In genomic region chr3:62527593-62527992, GRCm38 (mm10) we compare ENCODE assay signal across 23 mouse cellular contexts. TPM values are rescaled to one million over a fixed set of nuclear protein-coding genes. Genes with fewer than 3 reads are reported as not detected.
DNase-seq lines count a peak whose midpoint lies in the region; ATAC-seq lines count a peak whose summit lies in the region.
"Had no signal": no experiment of that assay in that cellular context is flagged by ENCODE, and none has a peak within 500 bp of the region (broad histone marks: within the 10 kb centered on the region; RNA-seq: fewer than 3 reads in every experiment).

No protein-coding gene starts in this region.

- no peaks in the 10 kb centered on the region for H3K9me3 ChIP-seq in forebrain, embryonic 13.5 days (replicated peaks)
- no peaks in the 10 kb centered on the region for H3K9me3 ChIP-seq in forebrain, embryonic 12.5 days
- no peaks in the 10 kb centered on the region for H3K9me3 ChIP-seq in hindbrain, embryonic 15.5 days
- no peaks in the 10 kb centered on the region for H3K9me3 ChIP-seq in hindbrain, embryonic 10.5 days
- no peaks in the 10 kb centered on the region for H3K9me3 ChIP-seq in midbrain, embryonic 14.5 days (ENCODE audit: control insufficient read depth, low read length)
- no peaks in the 10 kb centered on the region for H3K9me3 ChIP-seq in midbrain, embryonic 10.5 days (replicated peaks)
- H3K9me3 ChIP-seq: heart, embryonic 15.5 days; intestine, embryonic 15.5 days had no signal

- no peaks in the 10 kb centered on the region for H3K4me1 ChIP-seq in forebrain, embryonic 13.5 days
- H3K4me1 ChIP-seq in forebrain, embryonic 12.5 days = no peaks in the 10 kb centered on the region
- H3K4me1 ChIP-seq in hindbrain, embryonic 15.5 days (replicated peaks) = no peaks in the 10 kb centered on the region
- no peaks in the 10 kb centered on the region for H3K4me1 ChIP-seq in hindbrain, embryonic 10.5 days (replicated peaks)
- no peaks in the 10 kb centered on the region for H3K4me1 ChIP-seq in midbrain, embryonic 14.5 days (ENCODE audit: control insufficient read depth, insufficient read depth, low read length)
- no peaks in the 10 kb centered on the region for H3K4me1 ChIP-seq in midbrain, embryonic 10.5 days
- H3K4me1 ChIP-seq: heart, embryonic 15.5 days; intestine, embryonic 15.5 days had no signal

- H3K36me3 ChIP-seq in forebrain, embryonic 13.5 days (ENCODE audit: poor library complexity, severe bottlenecking) = no peaks in the 10 kb centered on the region
- no peaks in the 10 kb centered on the region for H3K36me3 ChIP-seq in forebrain, embryonic 12.5 days (replicated peaks)
- no peaks in the 10 kb centered on the region for H3K36me3 ChIP-seq in hindbrain, embryonic 15.5 days
- no peaks in the 10 kb centered on the region for H3K36me3 ChIP-seq in hindbrain, embryonic 10.5 days
- H3K36me3 ChIP-seq in midbrain, embryonic 14.5 days (ENCODE audit: control insufficient read depth, insufficient read depth, low read length) = no peaks in the 10 kb centered on the region
- H3K36me3 ChIP-seq in midbrain, embryonic 10.5 days = no peaks in the 10 kb centered on the region
- H3K36me3 ChIP-seq: heart, embryonic 15.5 days; intestine, embryonic 15.5 days had no signal

- no peak for DNase-seq in hindbrain, embryonic 10.5 days (ENCODE audit: low spot score)
- peak; percentile 2 for DNase-seq in midbrain, embryonic 14.5 days
- DNase-seq in midbrain, embryonic 10.5 days (ENCODE audit: low spot score) = no peak
- no peak for DNase-seq in right cerebral cortex, postnatal 4 days
- DNase-seq: cerebellum, adult 9-10 months; cerebellum, postnatal 36 days; gastrocnemius, postnatal 10 days; kidney, adult 2 months; liver; lung, adult 2 months; lung, postnatal 10 days; right cerebral cortex, postnatal 25 days; spleen, adult 18-20 months; thymus, postnatal 14 days had no signal

- H3K9ac ChIP-seq in forebrain, embryonic 13.5 days = no peak overlapping the region
- H3K9ac ChIP-seq in forebrain, embryonic 12.5 days = no peak overlapping the region
- no peak overlapping the region for H3K9ac ChIP-seq in hindbrain, embryonic 15.5 days
- no peak overlapping the region for H3K9ac ChIP-seq in midbrain, embryonic 14.5 days (replicated peaks; ENCODE audit: low read length)
- H3K9ac ChIP-seq: heart, embryonic 15.5 days; hindbrain, embryonic 14.5 days; intestine, embryonic 15.5 days; liver, embryonic 14.5 days had no signal

- no peak overlapping the region for H3K4me3 ChIP-seq in forebrain, embryonic 13.5 days
- H3K4me3 ChIP-seq in forebrain, embryonic 12.5 days (replicated peaks) = no peak overlapping the region
- H3K4me3 ChIP-seq in hindbrain, embryonic 15.5 days = no peak overlapping the region
- H3K4me3 ChIP-seq in hindbrain, embryonic 10.5 days = no peak overlapping the region
- no peak overlapping the region for H3K4me3 ChIP-seq in midbrain, embryonic 14.5 days (replicated peaks; ENCODE audit: low read depth, low read length)
- H3K4me3 ChIP-seq in midbrain, embryonic 10.5 days = no peak overlapping the region
- H3K4me3 ChIP-seq: heart, embryonic 15.5 days; intestine, embryonic 15.5 days had no signal

- 0 out of 2 replicates have a peak, but pooled peaks have one; percentile 3 for ATAC-seq in forebrain, embryonic 13.5 days
- ATAC-seq in forebrain, embryonic 12.5 days (ENCODE audit: low FRiP score) = no peak
- no peak for ATAC-seq in hindbrain, embryonic 15.5 days (ENCODE audit: low FRiP score, low read depth)
- no peak for ATAC-seq in midbrain, embryonic 14.5 days (ENCODE audit: low FRiP score, low TSS enrichment)
- ATAC-seq: intestine, embryonic 15.5 days had no signal

- H3K27me3 ChIP-seq in forebrain, embryonic 13.5 days = no peaks in the 10 kb centered on the region
- H3K27me3 ChIP-seq in forebrain, embryonic 12.5 days = no peaks in the 10 kb centered on the region
- no peaks in the 10 kb centered on the region for H3K27me3 ChIP-seq in hindbrain, embryonic 15.5 days
- no peaks in the 10 kb centered on the region for H3K27me3 ChIP-seq in hindbrain, embryonic 10.5 days (ENCODE audit: insufficient read depth, poor library complexity, severe bottlenecking)
- H3K27me3 ChIP-seq in midbrain, embryonic 14.5 days (ENCODE audit: control insufficient read depth, insufficient read depth, low read length) = no peaks in the 10 kb centered on the region
- no peaks in the 10 kb centered on the region for H3K27me3 ChIP-seq in midbrain, embryonic 10.5 days (ENCODE audit: low read depth, poor library complexity, severe bottlenecking)
- H3K27me3 ChIP-seq: CH12.LX; heart, embryonic 15.5 days; intestine, embryonic 15.5 days had no signal

- H3K4me2 ChIP-seq in forebrain, embryonic 13.5 days = no peak overlapping the region
- no peak overlapping the region for H3K4me2 ChIP-seq in forebrain, embryonic 12.5 days
- H3K4me2 ChIP-seq in hindbrain, embryonic 15.5 days = peak overlapping the region; percentile 21; the same call in 1 of the 2 replicates
- no peak overlapping the region for H3K4me2 ChIP-seq in midbrain, embryonic 14.5 days (ENCODE audit: low read length)
- H3K4me2 ChIP-seq: heart, embryonic 15.5 days; hindbrain, embryonic 14.5 days; intestine, embryonic 15.5 days had no signal

- 75% methylated on average over 5 of the region's 5 CpGs for WGBS in forebrain, embryonic 13.5 days
- WGBS in forebrain, embryonic 12.5 days = 76% methylated on average over 5 of the region's 5 CpGs
- WGBS in hindbrain, embryonic 15.5 days = 77% methylated on average over 5 of the region's 5 CpGs
- WGBS in hindbrain, embryonic 10.5 days = 70% methylated on average over 5 of the region's 5 CpGs
- 79% methylated on average over 5 of the region's 5 CpGs for WGBS in midbrain, embryonic 14.5 days
- WGBS in midbrain, embryonic 10.5 days = 69% methylated on average over 5 of the region's 5 CpGs

- H3K27ac ChIP-seq in forebrain, embryonic 13.5 days = no peak overlapping the region
- no peak overlapping the region for H3K27ac ChIP-seq in forebrain, embryonic 12.5 days
- H3K27ac ChIP-seq in hindbrain, embryonic 15.5 days (replicated peaks) = no peak overlapping the region
- no peak overlapping the region for H3K27ac ChIP-seq in hindbrain, embryonic 10.5 days
- no peak overlapping the region for H3K27ac ChIP-seq in midbrain, embryonic 14.5 days (replicated peaks; ENCODE audit: low read depth, low read length)
- no peak overlapping the region for H3K27ac ChIP-seq in midbrain, embryonic 10.5 days (replicated peaks)
- H3K27ac ChIP-seq: heart, embryonic 15.5 days; hindbrain, embryonic 14.5 days; intestine, embryonic 15.5 days; liver, embryonic 14.5 days; macrophage had no signal

RNA-seq across cellular contexts. Expression of gene Dhx36, which starts 20.8 kb away (rescaled TPM):
- 46.1 and 47.1 TPM in 2 replicates for polyA plus RNA-seq in forebrain, embryonic 13.5 days (2015; fragmentation: Nextera tagmentation; extraction: Ambion mirVana)
- 56.0 and 57.9 TPM in 2 replicates for polyA plus RNA-seq in forebrain, embryonic 12.5 days (2016; fragmentation: Nextera tagmentation; extraction: Ambion mirVana)
- 38.8 and 39.1 TPM in 2 replicates for polyA plus RNA-seq in hindbrain, embryonic 15.5 days (2015; fragmentation: Nextera tagmentation; extraction: Ambion mirVana)
- 29.2 and 33.1 TPM in 2 replicates for polyA plus RNA-seq in hindbrain, embryonic 10.5 days (2016; fragmentation: Nextera tagmentation; extraction: Ambion mirVana)
- 65.1 and 65.8 TPM in 2 replicates for polyA plus RNA-seq in midbrain, embryonic 14.5 days (2014; fragmentation: Nextera tagmentation; extraction: Ambion mirVana)
- 33.4 and 36.2 TPM in 2 replicates for polyA plus RNA-seq in midbrain, embryonic 10.5 days (2016; fragmentation: Nextera tagmentation; extraction: Ambion mirVana)
